Mouse (Mus musculus): ENCODE results near the gene Sh3pxd2a.

The Sh3pxd2a gene

GRCm38 (mm10) chr19:47464304-47465241 lies at the start of gene Sh3pxd2a:
TSS of gene Sh3pxd2a (minus strand) at chr19:47464401.
- DNase-seq (ENCODE audit: low spot score in 2 of 2), result peak in 1 of 2 experiments; percentile 54

GRCm38 (mm10) chr19:47513618-47513897 lies 49.4 kb upstream of the Sh3pxd2a start:
- DNase-seq (ENCODE audit: low spot score in 2 of 2), result no peak

GRCm38 (mm10) chr19:47512794-47513617 lies 48.8 kb upstream of the Sh3pxd2a start:
- DNase-seq (ENCODE audit: low spot score in 2 of 2), result no peak

GRCm38 (mm10) chr19:47511958-47512357 lies 47.8 kb upstream of the Sh3pxd2a start:
- no peak for DNase-seq (ENCODE audit: low spot score in 2 of 2)

GRCm38 (mm10) chr19:47511294-47511675 lies 47.1 kb upstream of the Sh3pxd2a start:
- DNase-seq (ENCODE audit: low spot score in 2 of 2), result no peak

GRCm38 (mm10) chr19:47510473-47511293 lies 46.5 kb upstream of the Sh3pxd2a start:
- DNase-seq (ENCODE audit: low spot score in 2 of 2), result no peak

- no peak for DNase-seq (ENCODE audit: low spot score in 2 of 2)
Observed at GRCm38 (mm10) chr19:47510135-47510472, 45.9 kb upstream of the Sh3pxd2a start.

GRCm38 (mm10) chr19:47508771-47509281 lies 44.6 kb upstream of the Sh3pxd2a start:
- DNase-seq (ENCODE audit: low spot score in 2 of 2), result peak in 1 of 2 experiments; percentile 17

- DNase-seq (ENCODE audit: low spot score in 2 of 2), result no peak
Observed at GRCm38 (mm10) chr19:47508191-47508590, 44.0 kb upstream of the Sh3pxd2a start.

GRCm38 (mm10) chr19:47507128-47508121 lies 43.2 kb upstream of the Sh3pxd2a start:
- DNase-seq (ENCODE audit: low spot score in 2 of 2), result peak; percentile 84 to 85

- no peak for DNase-seq (ENCODE audit: low spot score in 2 of 2)
Observed at GRCm38 (mm10) chr19:47503625-47504024, 39.4 kb upstream of the Sh3pxd2a start.

- DNase-seq (ENCODE audit: low spot score in 2 of 2), result no peak
Observed at GRCm38 (mm10) chr19:47502563-47502962, 38.4 kb upstream of the Sh3pxd2a start.

- DNase-seq (ENCODE audit: low spot score in 2 of 2), result no peak
Observed at GRCm38 (mm10) chr19:47500389-47501011, 36.3 kb upstream of the Sh3pxd2a start.

GRCm38 (mm10) chr19:47499841-47500240 lies 35.6 kb upstream of the Sh3pxd2a start:
- no peak for DNase-seq (ENCODE audit: low spot score in 2 of 2)

- no peak for DNase-seq (ENCODE audit: low spot score in 2 of 2)
Observed at GRCm38 (mm10) chr19:47498942-47499341, 34.7 kb upstream of the Sh3pxd2a start.

- DNase-seq (ENCODE audit: low spot score in 2 of 2), result no peak
Observed at GRCm38 (mm10) chr19:47497736-47498135, 33.5 kb upstream of the Sh3pxd2a start.

- DNase-seq (ENCODE audit: low spot score in 2 of 2), result no peak
Observed at GRCm38 (mm10) chr19:47497313-47497712, 33.1 kb upstream of the Sh3pxd2a start.

- no peak for DNase-seq (ENCODE audit: low spot score in 2 of 2)
Observed at GRCm38 (mm10) chr19:47493017-47493997, 29.1 kb upstream of the Sh3pxd2a start.

GRCm38 (mm10) chr19:47492422-47492821 lies 28.2 kb upstream of the Sh3pxd2a start:
- DNase-seq (ENCODE audit: low spot score in 2 of 2), result no peak

All from right cerebral cortex, postnatal 10 days (tissue).